Mouse (Mus musculus) ES-Bruce4 (cell line): ENCODE measurements around the gene Cped1. TPM values are rescaled to one million over a fixed set of nuclear protein-coding genes. Genes with fewer than 3 reads are reported as not detected.
"Not testable (repeated sequence)": the region's sequence is repeated elsewhere in the genome, so short reads cannot be mapped to it uniquely, and the experiment has no call there.

ENCODE experiments used
- H3K27ac ChIP-seq: 2 replicates; pipeline ENCODE4 v1.5.1; 2012; ENCODE audit warnings: low read length, inconsistent platforms; ENCODE audit not compliant: insufficient read depth
- H3K27me3 ChIP-seq: 2 replicates; pipeline ENCODE4 v1.6.1; 2012; ENCODE audit warnings: mild to moderate bottlenecking, low read length, inconsistent platforms; ENCODE audit not compliant: control insufficient read depth, poor library complexity, insufficient read depth, severe bottlenecking
- H3K36me3 ChIP-seq: 2 replicates; pipeline ENCODE4 v1.6.1; 2012; ENCODE audit warnings: inconsistent platforms, mild to moderate bottlenecking, low read length, moderate library complexity; ENCODE audit not compliant: control insufficient read depth, poor library complexity, insufficient read depth, severe bottlenecking
- H3K4me1 ChIP-seq: one replicate; pipeline ENCODE4 v1.8.1; 2011; ENCODE audit warnings: low read length; ENCODE audit not compliant: control insufficient read depth, insufficient read depth
- H3K4me3 ChIP-seq: 2 replicates; pipeline ENCODE4 v1.5.1; 2011; ENCODE audit warnings: low read depth, mild to moderate bottlenecking, low read length
- H3K9ac ChIP-seq: 2 replicates; pipeline ENCODE4 v1.6.1; 2012; ENCODE audit warnings: low read depth, mild to moderate bottlenecking, inconsistent platforms; ENCODE audit not compliant: poor library complexity, severe bottlenecking
- H3K9me3 ChIP-seq: replicated peaks from 2 replicates; pipeline ENCODE4 v1.6.1; 2012; ENCODE audit warnings: mild to moderate bottlenecking, low read length, inconsistent platforms; ENCODE audit not compliant: control insufficient read depth, poor library complexity, insufficient read depth, severe bottlenecking
- CTCF ChIP-seq: IDR thresholded peaks from one replicate; pipeline ENCODE4 v1.8.1; 2011; ENCODE audit warnings: low read depth, low read length
- EP300 ChIP-seq: IDR thresholded peaks from 2 replicates; pipeline ENCODE4 v1.6.1; 2011; ENCODE audit warnings: low read depth, low read length; ENCODE audit not compliant: insufficient read depth
- POLR2A ChIP-seq: IDR thresholded peaks from one replicate; pipeline ENCODE4 v1.8.1; 2011; ENCODE audit warnings: low read length; ENCODE audit not compliant: insufficient read depth
- polyA plus RNA-seq: library from polyadenylated mRNA; stranded (reverse); fragments of >200 nt; gene quantifications from 2 replicates; pipeline ENCODE4 v1.2.4, GENCODE M21; 2011; ENCODE audit warnings: low read depth; ENCODE audit not compliant: missing spikeins, insufficient read depth, insufficient read length

Gene Cped1
- polyA plus RNA-seq, 1 experiment, result 0.90 TPM

- no peaks in the 10 kb centered on the region for H3K36me3 ChIP-seq
- no peaks in the 10 kb centered on the region for H3K27me3 ChIP-seq
- TF ChIP-seq CTCF (no peak), POLR2A (no peak), EP300 (no peak)
- H3K9me3 ChIP-seq, result no peaks in the 10 kb centered on the region
- no peaks in the 10 kb centered on the region for H3K4me1 ChIP-seq
- no peak overlapping the region for H3K4me3 ChIP-seq
- H3K9ac ChIP-seq, result no peak overlapping the region
- no peak overlapping the region for H3K27ac ChIP-seq
Measured at GRCm38 (mm10) chr6:22122693-22123092, 137.0 kb downstream of the Cped1 start.

GRCm38 (mm10) chr6:22123332-22123731 is 137.6 kb downstream of the Cped1 start:
- H3K27me3 ChIP-seq, result no peaks in the 10 kb centered on the region
- no peak overlapping the region for H3K4me3 ChIP-seq
- no peaks in the 10 kb centered on the region for H3K36me3 ChIP-seq
- no peaks in the 10 kb centered on the region for H3K4me1 ChIP-seq
- H3K9ac ChIP-seq, result no peak overlapping the region
- no peak overlapping the region for H3K27ac ChIP-seq
- no peaks in the 10 kb centered on the region for H3K9me3 ChIP-seq
- TF ChIP-seq EP300 (no peak), CTCF (no peak), POLR2A (no peak)

GRCm38 (mm10) chr6:22124575-22125330 is 139.0 kb downstream of the Cped1 start:
- not testable (repeated sequence) for H3K27me3 ChIP-seq, H3K4me1 ChIP-seq, H3K9ac ChIP-seq, H3K27ac ChIP-seq, H3K9me3 ChIP-seq, H3K36me3 ChIP-seq
- peak overlapping the region; percentile 50 for H3K4me3 ChIP-seq

- no peak overlapping the region for H3K27ac ChIP-seq
- no peaks in the 10 kb centered on the region for H3K36me3 ChIP-seq
- no peaks in the 10 kb centered on the region for H3K4me1 ChIP-seq
- H3K4me3 ChIP-seq, result no peak overlapping the region
- H3K27me3 ChIP-seq, result no peaks in the 10 kb centered on the region
- H3K9me3 ChIP-seq, result no peaks in the 10 kb centered on the region
- TF ChIP-seq EP300 (no peak), POLR2A (no peak), CTCF (no peak)
- H3K9ac ChIP-seq, result no peak overlapping the region
Measured at GRCm38 (mm10) chr6:22135038-22135631, 149.4 kb downstream of the Cped1 start.

- no peaks in the 10 kb centered on the region for H3K9me3 ChIP-seq
- TF ChIP-seq POLR2A (no peak), EP300 (no peak), CTCF (no peak)
- H3K27me3 ChIP-seq, result no peaks in the 10 kb centered on the region
- no peaks in the 10 kb centered on the region for H3K36me3 ChIP-seq
- H3K27ac ChIP-seq, result no peak overlapping the region
- no peak overlapping the region for H3K9ac ChIP-seq
- H3K4me1 ChIP-seq, result no peaks in the 10 kb centered on the region
- H3K4me3 ChIP-seq, result no peak overlapping the region
Measured at GRCm38 (mm10) chr6:22136805-22137204, 151.1 kb downstream of the Cped1 start.

- Histone ChIP-seq H3K27ac (no peak overlapping the region), H3K4me3 (no peak overlapping the region), H3K9ac (no peak overlapping the region), H3K4me1 (no peaks in the 10 kb centered on the region), H3K27me3 (no peaks in the 10 kb centered on the region; the same call in 1 of the 2 replicates), H3K36me3 (no peaks in the 10 kb centered on the region), H3K9me3 (no peaks in the 10 kb centered on the region)
- no peak for TF ChIP-seq CTCF
- no peak for TF ChIP-seq EP300
- TF ChIP-seq POLR2A, result no peak
Measured at GRCm38 (mm10) chr6:22140786-22141185, 155.1 kb downstream of the Cped1 start.
